Mouse (Mus musculus) myocyte (in vitro differentiated cells): ENCODE results near the gene Baz2b. TPM values are rescaled to one million over a fixed set of nuclear protein-coding genes. Genes with fewer than 3 reads are reported as not detected.
A peak's percentile ranks its signal among the peaks of the same experiment; 100 is the strongest.

Experiments used
- H3K27me3 ChIP-seq: one replicate; pipeline ENCODE4 v1.6.1; 2011; ENCODE audit not compliant: control insufficient read depth, insufficient read depth, insufficient read length
- H3K36me3 ChIP-seq: one replicate; pipeline ENCODE4 v1.6.1; 2011; ENCODE audit not compliant: control insufficient read depth, insufficient read depth
- H3K4me2 ChIP-seq: one replicate; pipeline ENCODE4 v1.6.1; 2011; ENCODE audit warnings: low read depth, control low read depth
- H3K4me3 ChIP-seq: one replicate; pipeline ENCODE4 v1.5.1; 2011; ENCODE audit warnings: mild to moderate bottlenecking, control low read depth, moderate library complexity
- H3K79me2 ChIP-seq: one replicate; pipeline ENCODE4 v1.6.1; 2011; ENCODE audit not compliant: control insufficient read depth, insufficient read depth
- H3ac ChIP-seq: one replicate; pipeline ENCODE4 v1.6.1; 2011; ENCODE audit not compliant: control insufficient read depth, insufficient read length
- CEBPB ChIP-seq: IDR thresholded peaks from 2 replicates; pipeline ENCODE4 v1.6.1; 2011; ENCODE audit warnings: mild to moderate bottlenecking, moderate library complexity; ENCODE audit not compliant: poor library complexity, insufficient read depth, severe bottlenecking
- E2F4 ChIP-seq: IDR thresholded peaks from one replicate; pipeline ENCODE4 v1.6.1; 2011; ENCODE audit warnings: mild to moderate bottlenecking, control low read depth, moderate library complexity; ENCODE audit not compliant: insufficient read depth
- MAX ChIP-seq: IDR thresholded peaks from one replicate; pipeline ENCODE4 v1.6.1; 2011; ENCODE audit warnings: low read depth, mild to moderate bottlenecking, control low read depth
- MYOD1 ChIP-seq, 3 experiments: IDR thresholded peaks; one replicate each; pipeline ENCODE4 v1.6.1; 2011; ENCODE audit warnings: control low read depth in 2 of 3, low read depth in 2 of 3, mild to moderate bottlenecking in 2 of 3, moderate library complexity in 1 of 3; ENCODE audit not compliant: insufficient read length in 2 of 3, control insufficient read depth in 1 of 3
- MYOG ChIP-seq, 3 experiments: IDR thresholded peaks; one replicate each; pipeline ENCODE4 v1.6.1; 2011; ENCODE audit warnings: control low read depth in 2 of 3, low read depth in 2 of 3, mild to moderate bottlenecking in 2 of 3; ENCODE audit not compliant: insufficient read length in 2 of 3, control insufficient read depth in 1 of 3, insufficient read depth in 1 of 3
- POLR2A ChIP-seq: IDR thresholded peaks from one replicate; pipeline ENCODE4 v1.6.1; 2011; ENCODE audit warnings: low read depth, mild to moderate bottlenecking, control low read depth, moderate library complexity; ENCODE audit not compliant: insufficient read length
- POLR2AphosphoS2 ChIP-seq: IDR thresholded peaks from one replicate; pipeline ENCODE4 v1.6.1; 2011; ENCODE audit warnings: low read depth, control low read depth; ENCODE audit not compliant: insufficient read length
- REST ChIP-seq: IDR thresholded peaks from one replicate; pipeline ENCODE4 v1.6.1; 2011; ENCODE audit warnings: mild to moderate bottlenecking, control low read depth, moderate library complexity; ENCODE audit not compliant: insufficient read depth, insufficient read length
- SRF ChIP-seq: IDR thresholded peaks from one replicate; pipeline ENCODE4 v1.6.1; 2011; ENCODE audit warnings: low read depth; ENCODE audit not compliant: control insufficient read depth, insufficient read length
- TCF12 ChIP-seq: IDR thresholded peaks from one replicate; pipeline ENCODE4 v1.6.1; 2011; ENCODE audit warnings: mild to moderate bottlenecking, control low read depth; ENCODE audit not compliant: poor library complexity, insufficient read depth, severe bottlenecking
- TCF3 ChIP-seq: IDR thresholded peaks from one replicate; pipeline ENCODE4 v1.6.1; 2011; ENCODE audit warnings: low read depth, control low read depth; ENCODE audit not compliant: insufficient read length
- USF1 ChIP-seq: IDR thresholded peaks from one replicate; pipeline ENCODE4 v1.6.1; 2011; ENCODE audit warnings: low read depth, mild to moderate bottlenecking, control low read depth, moderate library complexity
- polyA plus RNA-seq: library from polyadenylated mRNA; unstranded; fragments of >200 nt; fragmentation: generic; extraction: Trizol; gene quantifications from one replicate; pipeline ENCODE4 v1.2.1, GENCODE M21; 2012; ENCODE audit warnings: missing spikeins

Baz2b gene
- polyA plus RNA-seq, 1 experiment = 11.8 TPM

DNA sequence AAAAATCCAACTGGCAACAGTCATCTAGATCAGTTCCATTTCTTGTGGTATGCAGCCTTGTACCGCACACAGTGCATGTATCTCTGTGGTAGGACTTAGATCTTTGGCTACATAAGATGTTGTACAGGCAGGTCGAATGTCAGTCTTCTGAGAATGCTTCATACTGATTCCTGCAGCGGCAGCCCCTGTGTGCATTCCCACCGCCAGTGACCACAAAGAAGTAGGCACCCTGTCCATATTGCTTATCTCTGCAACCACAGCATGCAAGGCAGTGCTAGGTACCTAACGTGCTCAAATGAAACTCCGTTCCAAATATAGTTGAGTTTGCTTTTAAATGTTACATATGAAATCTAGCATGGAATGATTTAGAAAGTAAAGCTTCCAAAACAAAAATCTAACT is 328.2 kb downstream of the Baz2b start:
- no peak overlapping the region for H3ac ChIP-seq
- peak overlapping the region; percentile 40 for H3K4me3 ChIP-seq
- H3K4me2 ChIP-seq = peak overlapping the region; percentile 71
- TF ChIP-seq MAX (no peak), USF1 (no peak), POLR2A (no peak), CEBPB (no peak), REST (no peak), MYOD1 (IDR thresholded peaks at IDR 0.05; ENCODE audit: control insufficient read depth in 1 of 3, insufficient read length in 2 of 3, low read depth in 2 of 3) (no peak), POLR2AphosphoS2 (no peak), SRF (no peak)
- H3K27me3 ChIP-seq = no peaks in the 10 kb centered on the region
- no peaks in the 10 kb centered on the region for H3K36me3 ChIP-seq
- H3K79me2 ChIP-seq = no peaks in the 10 kb centered on the region

GRCm38 (mm10) chr2:59878221-59878620 is 331.4 kb downstream of the Baz2b start:
- Histone ChIP-seq H3ac (no peak overlapping the region), H3K36me3 (no peaks in the 10 kb centered on the region), H3K79me2 (no peaks in the 10 kb centered on the region), H3K27me3 (no peaks in the 10 kb centered on the region), H3K4me2 (no peak overlapping the region), H3K4me3 (no peak overlapping the region)
- TF ChIP-seq MYOD1 (IDR thresholded peaks at IDR 0.05; ENCODE audit: control insufficient read depth in 1 of 3, insufficient read length in 2 of 3, low read depth in 2 of 3) (peak in 2 of 3 experiments; percentile 8 to 28), MAX (no peak), POLR2A (no peak)

GRCm38 (mm10) chr2:59877335-59877734 is 332.3 kb downstream of the Baz2b start:
- no peak overlapping the region for H3K4me2 ChIP-seq
- TF ChIP-seq POLR2AphosphoS2 = no peak
- TF ChIP-seq POLR2A = no peak
- no peak for TF ChIP-seq MAX
- no peak for TF ChIP-seq MYOG (IDR thresholded peaks at IDR 0.05; ENCODE audit: control insufficient read depth in 1 of 3, insufficient read depth in 1 of 3, insufficient read length in 2 of 3, low read depth in 2 of 3)
- no peak for TF ChIP-seq MYOD1 (IDR thresholded peaks at IDR 0.05; ENCODE audit: control insufficient read depth in 1 of 3, insufficient read length in 2 of 3, low read depth in 2 of 3)
- TF ChIP-seq REST = no peak
- TF ChIP-seq TCF3 = no peak
- no peak for TF ChIP-seq CEBPB
- no peak for TF ChIP-seq SRF
- no peak for TF ChIP-seq E2F4
- no peak for TF ChIP-seq USF1
- TF ChIP-seq TCF12 = no peak
- H3K27me3 ChIP-seq = no peaks in the 10 kb centered on the region
- no peaks in the 10 kb centered on the region for H3K79me2 ChIP-seq
- no peak overlapping the region for H3K4me3 ChIP-seq
- H3ac ChIP-seq = no peak overlapping the region
- no peaks in the 10 kb centered on the region for H3K36me3 ChIP-seq

GRCm38 (mm10) chr2:59876482-59876881 is 333.2 kb downstream of the Baz2b start:
- H3K4me3 ChIP-seq = no peak overlapping the region
- no peaks in the 10 kb centered on the region for H3K79me2 ChIP-seq
- H3ac ChIP-seq = no peak overlapping the region
- TF ChIP-seq MYOD1 (IDR thresholded peaks at IDR 0.05; ENCODE audit: control insufficient read depth in 1 of 3, insufficient read length in 2 of 3, low read depth in 2 of 3) (no peak), TCF3 (no peak), SRF (no peak), TCF12 (no peak), MYOG (IDR thresholded peaks at IDR 0.05; ENCODE audit: control insufficient read depth in 1 of 3, insufficient read depth in 1 of 3, insufficient read length in 2 of 3, low read depth in 2 of 3) (no peak), E2F4 (no peak), POLR2A (no peak), MAX (no peak), CEBPB (no peak), POLR2AphosphoS2 (no peak), REST (no peak), USF1 (no peak)
- no peaks in the 10 kb centered on the region for H3K36me3 ChIP-seq
- H3K27me3 ChIP-seq = no peaks in the 10 kb centered on the region
- H3K4me2 ChIP-seq = no peak overlapping the region

- Histone ChIP-seq H3K36me3 (no peaks in the 10 kb centered on the region), H3K79me2 (no peaks in the 10 kb centered on the region), H3K27me3 (no peaks in the 10 kb centered on the region), H3K4me3 (no peak overlapping the region), H3K4me2 (no peak overlapping the region), H3ac (no peak overlapping the region)
- no peak for TF ChIP-seq MAX
- TF ChIP-seq USF1 = no peak
- TF ChIP-seq CEBPB = no peak
- TF ChIP-seq MYOG (IDR thresholded peaks at IDR 0.05; ENCODE audit: control insufficient read depth in 1 of 3, insufficient read depth in 1 of 3, insufficient read length in 2 of 3, low read depth in 2 of 3) = no peak
- no peak for TF ChIP-seq TCF12
- no peak for TF ChIP-seq E2F4
- no peak for TF ChIP-seq TCF3
- no peak for TF ChIP-seq REST
- TF ChIP-seq POLR2AphosphoS2 = no peak
- TF ChIP-seq MYOD1 (IDR thresholded peaks at IDR 0.05; ENCODE audit: control insufficient read depth in 1 of 3, insufficient read length in 2 of 3, low read depth in 2 of 3) = no peak
Measured at GRCm38 (mm10) chr2:59870526-59870925, 339.1 kb downstream of the Baz2b start.
